Mouse (Mus musculus): ENCODE data around the gene Slc35f1.

Gene Slc35f1

DNA sequence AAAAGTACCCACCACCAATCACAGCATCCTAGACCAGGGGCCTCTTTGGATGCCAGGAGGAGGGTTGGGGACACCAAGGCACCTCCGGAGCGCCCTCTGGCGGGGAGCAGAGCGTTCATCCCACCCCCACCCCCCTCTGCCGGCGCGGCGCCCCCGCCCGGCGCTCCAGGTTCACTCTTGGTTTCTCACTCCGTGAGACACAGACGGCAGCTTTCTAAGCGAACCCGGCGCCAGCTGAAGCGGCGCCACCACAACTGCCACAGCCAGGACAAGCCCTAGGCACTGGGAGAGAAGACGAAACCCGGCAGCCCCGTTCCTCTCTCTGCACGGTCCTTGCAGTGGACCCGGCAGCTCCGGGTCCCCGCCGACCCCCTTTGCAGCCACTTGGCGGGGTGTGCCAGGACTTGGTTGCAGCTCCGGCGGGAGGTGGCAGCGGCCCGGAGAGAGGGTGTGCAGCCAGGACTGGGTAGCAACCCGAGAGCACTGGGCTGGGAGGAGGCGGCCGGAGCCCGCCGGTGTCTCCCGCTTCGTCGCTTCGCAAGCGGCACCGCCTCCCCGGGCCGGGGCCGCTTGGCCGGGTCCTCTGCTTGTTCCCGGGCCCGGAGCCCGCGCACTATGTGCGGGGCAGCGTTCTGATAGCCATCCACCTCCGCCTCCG, at the start of gene Slc35f1:
Gene Slc35f1, plus strand, starts transcription at position 200 of the 658 bp plus-strand sequence.
- DNase-seq (ENCODE audit: low spot score in 2 of 2) = peak; percentile 4 to 43

DNA sequence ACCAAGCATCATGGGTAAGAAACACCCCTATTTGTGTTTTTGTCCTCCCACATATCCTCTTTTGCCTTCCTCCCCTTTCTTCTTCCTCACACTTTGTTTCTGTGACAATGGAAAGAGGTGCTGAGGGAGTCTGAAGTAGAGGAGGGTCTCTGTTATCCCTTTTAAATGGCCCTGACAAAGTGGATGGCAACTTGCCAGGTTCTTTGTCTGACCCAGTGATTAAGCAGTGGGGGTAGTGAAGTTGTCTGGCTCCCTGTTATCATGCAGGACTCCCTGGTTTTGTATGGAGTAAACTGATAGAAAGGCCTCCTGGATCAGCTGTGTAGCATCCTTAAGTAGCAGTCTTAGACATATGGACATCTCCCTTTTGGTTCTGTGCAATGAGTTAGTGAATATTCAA, 19.1 kb upstream of the Slc35f1 start:
- no peak for DNase-seq (ENCODE audit: low spot score in 2 of 2)

DNA sequence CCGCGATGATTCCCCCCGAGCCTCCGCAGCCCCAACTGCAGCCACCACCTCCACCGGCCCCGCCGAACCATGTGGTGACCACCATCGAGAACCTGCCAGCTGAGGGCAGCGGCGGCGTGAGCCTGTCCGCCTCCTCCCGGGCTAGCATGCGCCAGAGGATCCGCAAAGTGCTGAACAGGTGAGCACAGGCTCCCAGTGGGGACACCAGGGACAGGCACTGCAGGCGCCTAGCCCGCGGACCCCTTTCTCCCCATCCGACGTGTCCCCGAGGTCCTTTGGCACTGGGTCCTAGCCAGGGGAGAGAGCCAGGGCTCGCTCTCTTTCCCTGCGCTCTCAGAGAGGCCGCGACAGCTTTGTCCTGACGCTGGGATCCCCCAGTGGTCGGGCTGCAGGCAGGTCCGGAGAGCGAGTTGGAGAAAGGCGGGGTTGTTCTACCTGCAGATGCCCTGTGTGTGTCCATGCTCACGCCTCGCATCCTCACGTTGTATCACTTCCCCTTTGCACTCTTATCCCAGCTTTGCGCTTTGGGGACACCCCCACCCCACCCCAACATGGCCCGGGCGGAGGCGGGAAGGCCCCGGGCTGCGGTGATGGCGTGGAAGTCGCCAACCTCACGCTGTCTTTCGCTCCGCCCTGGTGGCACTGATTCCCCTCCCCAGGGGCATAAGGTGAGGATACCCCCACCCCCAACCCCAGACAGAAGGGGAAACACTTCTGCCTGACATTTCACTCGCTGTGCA, 829 bp downstream of the Slc35f1 start:
- peak in 1 of 2 experiments; percentile 30 for DNase-seq (ENCODE audit: low spot score in 2 of 2)

DNA sequence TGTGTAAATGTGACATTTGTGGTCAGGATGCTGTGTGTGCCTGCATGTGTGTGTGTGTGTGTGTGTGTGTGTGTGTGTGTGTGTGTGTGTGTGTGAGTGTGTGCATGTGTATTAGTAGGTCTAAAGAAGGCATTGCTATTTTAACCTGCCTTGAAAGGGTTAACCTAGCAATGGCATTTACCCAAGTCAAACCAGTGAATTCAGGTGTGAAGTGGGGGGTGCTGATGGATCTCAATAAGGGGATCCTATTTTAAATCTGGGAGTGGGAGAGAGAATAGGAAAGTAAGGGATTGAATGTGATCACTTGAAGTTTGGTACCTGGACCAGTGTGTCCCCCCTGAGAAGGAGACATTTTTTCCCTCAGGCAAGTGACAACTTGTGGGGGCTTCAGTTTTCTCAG, 13.4 kb downstream of the Slc35f1 start:
- no peak for DNase-seq (ENCODE audit: low spot score in 2 of 2)

DNA sequence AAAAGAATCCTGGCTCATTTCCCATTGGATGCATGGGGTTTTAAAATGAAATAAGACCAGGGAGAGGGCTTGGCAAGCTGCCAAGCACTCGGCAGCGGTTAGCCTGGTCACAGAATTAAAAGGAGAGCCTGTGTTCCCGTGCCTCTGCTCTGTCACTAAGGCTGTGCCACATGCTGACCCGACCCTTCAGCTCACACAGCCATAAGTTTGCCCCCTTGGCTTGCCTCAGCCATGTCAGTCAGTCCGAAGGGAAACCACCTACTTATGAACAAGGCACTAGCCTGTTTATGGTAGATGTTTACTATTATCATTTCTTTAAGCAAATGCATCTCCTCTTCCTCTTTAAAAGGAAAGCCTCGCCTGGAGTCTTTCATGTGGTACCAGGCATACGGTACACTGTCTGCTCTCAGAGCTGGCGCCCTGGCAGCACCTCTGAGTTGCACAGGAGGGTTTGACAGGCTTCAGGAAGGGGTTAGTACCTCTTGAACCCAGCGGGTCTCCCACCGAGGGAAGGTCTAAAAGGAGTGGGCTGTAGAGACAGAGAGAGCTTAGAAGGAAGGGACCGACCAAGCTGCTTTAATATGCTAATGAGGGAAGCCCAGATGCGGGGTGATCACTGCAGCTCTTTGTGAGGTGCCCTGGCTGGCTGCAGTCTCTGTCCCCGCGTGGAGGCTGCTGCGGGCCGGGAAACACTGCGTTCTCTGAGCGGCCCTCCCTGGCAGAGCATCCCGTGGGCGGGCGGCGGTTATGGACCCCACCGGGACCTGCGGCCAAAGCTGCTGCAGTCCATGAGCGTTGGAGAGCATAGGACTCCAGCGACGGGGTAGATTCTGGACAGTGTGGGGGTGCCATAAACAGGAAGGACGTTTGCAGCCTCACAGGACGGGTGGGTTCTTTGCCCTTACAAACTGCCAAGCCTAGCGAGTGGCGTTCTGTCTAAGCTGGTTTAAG, 14.0 kb downstream of the Slc35f1 start:
- DNase-seq (ENCODE audit: low spot score in 2 of 2) = peak in 1 of 2 experiments; percentile 5

DNA sequence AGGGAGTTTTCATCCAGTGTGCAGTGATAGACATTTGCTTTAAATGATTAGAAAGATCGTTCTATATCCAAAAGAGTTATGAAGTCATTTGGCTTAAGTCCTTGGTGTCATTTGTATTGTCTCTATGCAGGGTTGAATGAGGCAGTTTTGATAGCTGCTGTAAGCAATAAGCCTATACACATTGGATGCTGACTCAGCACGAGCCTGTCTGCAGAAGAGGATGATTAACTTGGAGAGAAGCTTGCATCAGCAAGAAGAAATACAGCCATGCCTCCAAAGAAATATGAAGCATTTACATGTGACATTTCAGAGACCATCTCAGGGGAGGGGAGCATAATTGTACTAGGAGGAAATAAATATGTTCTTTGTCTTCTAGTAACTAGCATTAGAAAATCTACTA, 19.1 kb downstream of the Slc35f1 start:
- DNase-seq (ENCODE audit: low spot score in 2 of 2) = no peak

DNA sequence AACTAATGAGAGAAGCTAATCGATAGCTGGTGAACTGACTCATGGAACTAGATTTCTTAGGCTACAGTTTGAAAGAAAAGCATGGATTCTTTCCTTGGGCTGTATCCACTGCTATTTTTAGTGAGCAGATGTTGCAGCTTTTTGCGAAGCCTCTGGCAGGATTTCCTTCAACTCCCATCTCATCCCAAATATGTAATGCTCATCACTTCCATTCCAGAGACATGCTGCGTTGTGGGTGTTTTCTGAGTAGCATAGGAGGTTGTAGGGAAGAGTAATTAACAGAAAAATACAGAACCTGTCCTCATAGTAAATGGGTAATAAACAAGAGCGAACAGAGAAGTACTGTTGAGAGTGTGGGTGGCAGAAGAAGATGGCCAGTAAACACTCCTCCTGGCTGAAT, 21.8 kb downstream of the Slc35f1 start:
- DNase-seq (ENCODE audit: low spot score in 2 of 2) = no peak

DNA sequence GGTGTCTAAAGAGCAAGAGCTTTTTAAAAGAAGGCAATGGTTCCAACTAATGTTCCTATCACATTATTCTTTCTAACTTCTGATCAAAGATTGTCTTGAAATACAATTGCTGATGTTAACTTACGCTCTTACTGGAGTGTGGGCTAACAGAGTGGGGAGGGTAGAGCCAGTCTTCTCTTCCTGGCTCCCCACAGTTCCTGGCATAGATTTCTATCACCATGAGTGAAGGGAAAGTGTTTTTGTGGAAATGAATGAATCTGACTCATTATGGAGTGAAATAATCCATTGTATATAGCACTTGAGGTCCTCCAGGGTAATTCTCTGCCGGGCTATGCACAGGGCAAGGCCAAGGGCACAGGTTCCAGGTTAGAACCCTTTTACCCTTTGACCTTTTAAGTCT, 24.2 kb downstream of the Slc35f1 start:
- DNase-seq (ENCODE audit: low spot score in 2 of 2) = no peak

DNA sequence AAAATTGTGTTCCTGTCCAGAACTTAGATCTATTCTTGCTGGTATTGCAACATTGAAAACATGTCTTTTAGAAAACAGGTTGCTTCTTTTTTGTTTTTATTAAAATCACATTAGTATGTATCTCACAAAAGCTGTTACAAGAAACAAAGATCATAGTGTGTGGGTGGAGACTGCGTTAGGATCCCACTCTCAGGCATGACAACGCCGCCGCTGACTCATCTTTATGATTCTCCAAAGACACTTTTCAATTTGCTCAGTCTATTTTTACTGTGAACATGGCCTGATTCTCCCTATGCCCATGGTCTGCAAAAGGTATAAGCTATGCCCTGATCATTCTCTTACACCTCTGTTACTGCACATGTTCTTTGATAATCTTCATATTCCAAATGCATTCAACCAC, 24.8 kb downstream of the Slc35f1 start:
- no peak for DNase-seq (ENCODE audit: low spot score in 2 of 2)

DNA sequence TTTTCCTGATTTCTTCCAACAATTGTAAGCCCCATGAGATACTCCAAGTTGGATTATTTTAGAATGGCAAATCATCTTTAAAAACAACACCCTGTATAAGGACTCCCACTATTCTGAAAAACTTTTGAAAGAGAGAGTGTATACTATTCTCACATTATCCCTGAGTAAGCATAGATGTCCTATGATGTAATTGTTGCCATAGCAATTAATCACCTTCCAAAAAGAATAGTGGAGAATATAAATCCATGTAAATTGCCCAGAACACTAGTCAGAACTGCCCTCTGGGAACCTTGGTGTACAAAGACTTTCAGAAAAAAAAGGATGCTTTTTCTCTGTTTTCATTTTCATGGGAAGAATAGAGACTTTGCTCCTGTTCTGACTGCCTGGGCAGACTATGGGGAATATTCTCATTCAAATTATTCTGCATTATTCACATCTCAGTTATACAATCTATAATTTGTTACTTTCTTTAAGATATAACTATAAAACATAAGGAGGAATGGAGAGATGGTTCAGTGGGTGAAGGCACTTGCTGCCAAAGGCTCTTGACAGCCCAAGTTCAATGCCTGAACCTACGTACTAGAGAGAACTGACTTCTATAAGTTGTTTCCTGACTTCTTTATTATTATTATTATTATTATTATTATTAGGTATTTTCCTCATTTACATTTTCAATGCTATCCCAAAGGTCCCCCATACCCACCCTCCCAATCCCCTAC, 28.0 kb downstream of the Slc35f1 start:
- no peak for DNase-seq (ENCODE audit: low spot score in 2 of 2)

DNA sequence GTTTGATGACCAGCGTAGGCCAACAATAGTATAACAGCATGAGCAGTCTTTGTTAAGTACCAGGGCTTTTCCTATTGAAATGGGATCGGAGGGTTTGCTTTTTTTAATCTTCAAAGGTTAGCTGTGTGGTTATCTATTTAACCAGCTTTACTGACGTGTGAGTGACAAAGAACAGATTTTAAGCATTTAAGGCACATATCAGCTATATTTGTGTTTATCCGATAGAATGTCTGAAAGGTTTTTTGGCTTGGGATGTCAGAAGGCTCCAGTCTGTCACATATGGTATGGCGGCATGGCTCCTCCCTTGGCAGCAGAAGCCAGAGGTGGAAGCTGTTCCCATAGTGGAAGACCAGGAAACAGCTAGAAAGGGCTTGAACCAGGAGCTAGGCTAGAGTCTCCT, 36.3 kb downstream of the Slc35f1 start:
- DNase-seq (ENCODE audit: low spot score in 2 of 2) = no peak

DNA sequence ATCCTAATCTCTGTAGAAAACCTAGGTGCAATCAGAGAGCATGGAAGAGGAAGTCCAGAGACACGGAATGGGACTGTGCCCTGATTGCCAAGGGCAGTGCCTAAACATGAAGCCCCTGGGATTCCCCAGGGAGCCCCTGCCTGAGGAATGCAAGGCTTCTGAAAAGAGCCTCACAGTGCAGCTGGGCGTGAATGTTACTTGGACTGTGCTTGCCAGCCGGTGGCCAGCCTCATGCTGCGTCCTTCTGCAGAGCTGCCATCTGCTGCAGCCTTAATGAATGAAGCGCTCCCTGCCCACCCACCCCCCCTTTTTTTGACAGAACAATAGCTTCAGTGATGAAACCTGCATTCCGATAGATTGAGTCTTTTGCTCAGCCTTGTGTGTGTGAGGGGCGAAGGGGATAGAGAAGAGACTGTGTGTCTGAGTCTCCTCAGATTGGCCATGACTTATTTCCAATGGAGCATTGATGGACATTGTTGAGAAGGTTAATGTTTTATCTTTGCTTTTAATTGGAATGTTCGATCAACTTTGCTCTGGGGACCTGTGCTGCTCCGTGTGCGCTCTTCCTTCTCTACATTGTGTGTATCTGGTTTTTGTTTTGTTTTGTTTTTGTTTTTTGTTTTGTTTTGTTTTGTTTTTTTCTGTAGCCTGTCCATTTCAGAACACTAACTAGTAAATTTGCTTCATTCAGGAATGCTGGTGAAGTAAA, 52.5 kb downstream of the Slc35f1 start:
- DNase-seq (ENCODE audit: low spot score in 2 of 2) = no peak

DNA sequence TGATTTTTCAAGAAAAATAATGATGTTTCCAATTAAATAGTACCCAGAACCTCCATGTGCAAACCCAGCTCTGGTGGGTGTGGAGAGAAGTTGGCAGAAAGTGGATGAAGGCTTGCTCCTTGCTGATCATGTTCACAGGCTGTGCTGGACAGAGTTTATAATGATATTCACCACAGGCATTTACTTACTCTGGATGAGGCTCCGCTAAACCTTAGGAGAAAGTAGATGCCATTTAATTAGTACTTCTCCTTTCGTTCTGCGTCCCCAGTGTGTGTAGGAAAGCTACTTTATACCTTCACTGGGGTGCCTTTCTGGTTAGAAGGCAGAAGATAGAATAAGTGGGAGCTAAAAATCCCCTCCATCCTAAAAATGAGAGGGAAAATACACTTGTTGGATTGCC, 53.5 kb downstream of the Slc35f1 start:
- no peak for DNase-seq (ENCODE audit: low spot score in 2 of 2)

DNA sequence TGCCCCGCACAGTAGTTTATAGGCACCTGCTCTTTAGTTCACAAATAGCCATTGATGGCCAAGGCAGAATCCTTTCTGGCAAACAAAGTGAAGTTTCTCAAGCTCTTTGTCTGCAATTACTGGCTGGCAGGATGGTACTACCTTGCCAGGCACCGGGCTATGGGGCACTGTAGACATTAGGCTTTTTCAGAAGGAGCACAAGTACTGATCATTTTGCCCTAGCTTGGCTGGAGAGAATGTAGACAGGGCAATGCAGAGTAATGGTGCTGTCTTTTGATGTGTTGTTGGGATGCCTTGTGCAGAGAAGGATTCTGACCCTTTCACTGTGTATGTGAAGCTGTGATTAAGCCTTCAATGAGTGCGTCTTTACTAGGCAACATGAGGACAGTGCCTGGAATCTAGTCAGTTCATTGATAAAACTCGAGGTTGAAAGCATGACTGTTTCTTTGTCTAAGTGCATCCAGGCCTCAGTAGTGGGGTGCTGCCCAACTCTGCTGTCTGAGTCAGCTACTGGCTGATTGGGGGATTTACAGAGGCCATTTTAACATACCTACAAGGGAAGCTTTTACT, 57.8 kb downstream of the Slc35f1 start:
- DNase-seq (ENCODE audit: low spot score in 2 of 2) = no peak

DNA sequence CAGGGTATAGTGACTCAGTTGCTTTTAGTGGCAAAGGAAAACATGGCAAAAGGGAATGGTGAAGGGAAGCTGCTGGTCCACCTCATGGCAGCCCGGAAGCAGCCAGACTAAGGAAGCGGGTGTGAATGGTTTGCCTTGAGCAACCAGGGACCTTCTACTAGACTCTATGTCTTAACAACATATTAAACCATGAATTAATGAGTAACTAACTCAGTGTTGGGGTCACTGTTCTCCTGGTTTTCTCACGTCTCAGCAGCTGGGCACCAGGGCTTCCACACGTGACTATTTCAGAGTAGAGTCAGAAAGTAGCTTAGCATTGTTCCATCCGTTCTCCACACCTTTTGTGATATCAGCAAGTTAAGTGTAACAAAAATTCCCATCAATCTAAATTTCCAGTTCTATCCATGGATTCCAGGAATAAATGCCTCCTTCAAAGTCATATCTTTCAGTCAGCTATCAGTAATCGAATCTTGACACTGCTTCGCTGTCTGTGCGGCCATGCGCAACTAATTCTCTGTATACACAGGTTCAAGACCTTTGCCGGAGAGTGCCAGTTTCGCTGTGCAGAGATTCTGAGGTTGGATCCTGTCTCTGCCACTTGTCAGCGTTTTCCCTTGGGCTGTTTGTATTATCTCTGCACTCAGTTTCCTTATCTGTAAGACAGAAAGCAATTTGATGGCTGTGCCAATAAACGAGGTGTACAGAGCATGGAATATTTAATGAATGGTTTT, 65.8 kb downstream of the Slc35f1 start:
- DNase-seq (ENCODE audit: low spot score in 2 of 2) = no peak

DNA sequence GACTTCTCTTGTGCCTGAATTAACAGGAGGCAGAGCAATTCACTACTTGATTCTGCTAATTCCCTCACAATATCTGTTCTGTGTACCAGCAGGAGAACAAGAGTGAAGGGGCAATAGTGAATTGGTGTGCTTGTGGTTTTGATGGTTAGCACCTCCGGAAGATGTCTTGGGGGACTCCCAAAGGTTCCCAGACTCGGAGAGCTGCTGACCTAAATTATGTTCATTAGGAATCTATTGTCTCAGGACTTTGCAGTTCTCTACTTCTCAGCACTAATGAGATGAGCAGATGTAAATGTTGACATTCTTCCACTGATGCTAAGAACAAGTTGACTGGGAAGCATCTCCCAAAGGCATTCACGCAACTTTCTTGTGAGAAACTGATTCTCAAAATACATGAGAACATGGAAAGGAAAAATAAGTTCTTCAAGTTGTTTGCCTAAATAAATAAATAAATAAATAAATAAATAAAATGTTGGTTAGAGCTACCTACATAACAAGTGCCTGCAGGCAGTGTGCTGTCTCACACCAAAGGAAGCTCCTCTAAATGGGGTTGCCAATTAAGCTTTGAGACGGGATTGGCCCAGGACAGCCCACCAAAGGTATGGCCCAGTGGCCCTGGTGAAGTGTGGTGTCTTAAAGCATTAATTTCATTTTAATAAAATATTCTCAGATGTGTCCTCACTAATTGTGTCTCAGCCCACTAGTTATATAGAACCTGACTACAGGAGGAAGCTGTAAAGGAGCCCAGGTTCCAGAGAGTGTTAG, 67.3 kb downstream of the Slc35f1 start:
- no peak for DNase-seq (ENCODE audit: low spot score in 2 of 2)

DNA sequence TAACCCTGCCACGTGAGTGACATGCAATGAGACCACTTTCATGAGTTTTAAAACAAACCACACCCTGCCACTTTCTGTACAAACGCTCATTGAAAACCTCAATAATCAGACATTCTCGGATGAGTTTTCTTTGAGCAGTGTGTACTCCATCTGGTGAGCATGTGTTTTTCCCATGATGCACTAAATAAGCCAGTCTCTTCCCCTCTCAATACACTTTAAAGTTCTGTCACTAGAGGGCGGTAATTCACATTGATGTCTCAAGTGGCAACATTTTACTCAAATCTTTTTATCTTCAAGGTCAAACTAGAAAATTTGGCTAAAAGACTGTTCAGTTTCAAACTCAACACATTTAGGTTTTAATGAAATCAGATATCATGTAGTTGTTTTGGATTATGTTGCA, 68.3 kb downstream of the Slc35f1 start:
- DNase-seq (ENCODE audit: low spot score in 2 of 2) = no peak

DNA sequence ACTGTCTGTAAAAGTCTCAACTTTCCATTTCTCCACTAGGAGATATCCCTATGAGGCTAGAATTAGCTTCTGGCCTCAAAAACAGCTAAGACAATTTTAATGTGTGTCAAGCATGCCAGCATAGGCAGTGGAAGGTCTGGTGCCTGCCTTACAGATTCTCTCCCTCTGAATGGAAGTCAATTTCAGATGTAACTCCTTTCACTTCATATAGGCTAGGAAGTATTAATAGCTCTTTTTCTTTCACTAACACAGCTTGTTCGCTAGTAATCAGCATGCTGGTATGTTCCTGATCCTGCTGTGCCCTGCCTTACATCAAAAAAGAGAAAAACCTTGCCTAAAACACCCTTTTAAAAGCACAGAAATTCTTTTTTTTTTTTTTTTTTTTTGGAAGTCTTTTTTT, 70.2 kb downstream of the Slc35f1 start:
- no peak for DNase-seq (ENCODE audit: low spot score in 2 of 2)

DNA sequence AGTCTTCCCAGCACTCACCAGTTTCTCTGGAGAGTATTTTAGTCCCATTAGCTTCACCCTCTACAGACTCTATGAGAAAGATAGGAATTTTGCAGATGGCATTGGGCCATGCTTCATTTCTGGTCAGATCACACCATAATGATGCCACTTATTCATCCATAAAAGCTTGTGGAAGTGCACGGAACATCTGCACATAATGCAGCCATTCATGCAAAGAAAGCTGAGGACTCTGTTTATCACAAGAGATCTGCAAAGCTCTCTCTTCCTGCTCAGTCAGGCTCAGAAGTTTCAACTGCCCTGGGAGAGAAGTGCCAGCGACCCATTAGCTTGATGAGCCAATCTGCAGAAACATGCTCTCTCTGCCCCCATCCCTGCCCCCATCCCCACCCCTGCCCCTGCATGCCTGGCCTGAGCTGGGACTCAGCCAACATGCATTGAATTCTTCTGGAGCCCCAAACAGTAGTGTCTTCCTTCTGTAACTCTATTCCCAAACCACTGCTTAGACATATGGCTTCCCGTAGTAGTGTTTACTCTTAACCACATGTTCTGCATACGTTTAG, 89.7 kb downstream of the Slc35f1 start:
- no peak for DNase-seq (ENCODE audit: low spot score in 2 of 2)
